Mouse (Mus musculus) kidney, postnatal 10 days (tissue): Measurements from ENCODE around the gene Aste1.

ENCODE experiments used
- DNase-seq: peaks from one replicate; pipeline ENCODE4 v3.0.0; 2021; ENCODE audit warnings: mixed read lengths

The Aste1 gene

GRCm38 (mm10) chr9:105395218-105395627 lies at the start of gene Aste1, which contains the start of gene Nek11:
Gene Aste1, plus strand, starts transcription at chr9:105395392.
Gene Nek11, minus strand, starts transcription at chr9:105395524.
- peak; percentile 97 for DNase-seq

GRCm38 (mm10) chr9:105348242-105349031 lies 46.8 kb upstream of the Aste1 start:
- DNase-seq: no peak

- no peak for DNase-seq
Observed at GRCm38 (mm10) chr9:105349034-105349433, 46.2 kb upstream of the Aste1 start.

GRCm38 (mm10) chr9:105362181-105362580 lies 33.0 kb upstream of the Aste1 start:
- DNase-seq: no peak

- no peak for DNase-seq
Observed at GRCm38 (mm10) chr9:105363520-105364231, 31.5 kb upstream of the Aste1 start.

GRCm38 (mm10) chr9:105366199-105366598 lies 29.0 kb upstream of the Aste1 start:
- no peak for DNase-seq

GRCm38 (mm10) chr9:105368605-105369004 lies 26.6 kb upstream of the Aste1 start:
- no peak for DNase-seq

- DNase-seq: no peak
Observed at GRCm38 (mm10) chr9:105374361-105374760, 20.8 kb upstream of the Aste1 start.

- DNase-seq: no peak
Observed at GRCm38 (mm10) chr9:105376411-105376810, 18.8 kb upstream of the Aste1 start.

GRCm38 (mm10) chr9:105376954-105377530 lies 18.1 kb upstream of the Aste1 start:
- DNase-seq: no peak

GRCm38 (mm10) chr9:105377622-105378021 lies 17.6 kb upstream of the Aste1 start:
- no peak for DNase-seq

GRCm38 (mm10) chr9:105379533-105380145 lies 15.6 kb upstream of the Aste1 start:
- no peak for DNase-seq

GRCm38 (mm10) chr9:105387403-105387802 lies 7.8 kb upstream of the Aste1 start:
- DNase-seq: no peak

GRCm38 (mm10) chr9:105389289-105389688 lies 5.9 kb upstream of the Aste1 start:
- DNase-seq: peak; percentile 82

GRCm38 (mm10) chr9:105390616-105391015 lies 4.6 kb upstream of the Aste1 start:
- DNase-seq: no peak

- no peak for DNase-seq
Observed at GRCm38 (mm10) chr9:105394720-105395119, 472 bp upstream of the Aste1 start.

GRCm38 (mm10) chr9:105408549-105408948 lies 13.4 kb downstream of the Aste1 start:
- no peak for DNase-seq

GRCm38 (mm10) chr9:105459032-105459431 lies 63.8 kb downstream of the Aste1 start:
- peak; percentile 14 for DNase-seq

- DNase-seq: no peak
Observed at GRCm38 (mm10) chr9:105461496-105461895, 66.3 kb downstream of the Aste1 start.
